Mouse (Mus musculus) CD8-positive naive resting alpha-beta T cell, adult 2 months (primary cell): ENCODE results near the gene Hectd4.

ENCODE experiments used
- DNase-seq, 2 experiments: peaks; one replicate each; pipeline ENCODE4 v3.0.0; 2022; ENCODE audit warnings: low read depth in 2 of 2, low spot score in 2 of 2

The Hectd4 gene

GRCm38 (mm10) chr5:121276808-121277207 is 56.8 kb downstream of the Hectd4 start:
- no peak for DNase-seq

GRCm38 (mm10) chr5:121280456-121280855 is 60.4 kb downstream of the Hectd4 start:
- DNase-seq = no peak

- no peak for DNase-seq
Observed at GRCm38 (mm10) chr5:121283051-121283450, 63.0 kb downstream of the Hectd4 start.

GRCm38 (mm10) chr5:121284816-121285215 is 64.8 kb downstream of the Hectd4 start:
- DNase-seq = no peak

GRCm38 (mm10) chr5:121287213-121287612 is 67.2 kb downstream of the Hectd4 start:
- DNase-seq = no peak

- DNase-seq = no peak
Observed at GRCm38 (mm10) chr5:121290289-121290688, 70.3 kb downstream of the Hectd4 start.

- no peak for DNase-seq
Observed at GRCm38 (mm10) chr5:121292309-121293165, 72.5 kb downstream of the Hectd4 start.

GRCm38 (mm10) chr5:121305009-121305408 is 85.0 kb downstream of the Hectd4 start:
- DNase-seq = no peak

- no peak for DNase-seq
Observed at GRCm38 (mm10) chr5:121307620-121308019, 87.6 kb downstream of the Hectd4 start.

- DNase-seq = no peak
Observed at GRCm38 (mm10) chr5:121311576-121311975, 91.6 kb downstream of the Hectd4 start.

- no peak for DNase-seq
Observed at GRCm38 (mm10) chr5:121313764-121314474, 93.9 kb downstream of the Hectd4 start.

GRCm38 (mm10) chr5:121326079-121326805 is 106.2 kb downstream of the Hectd4 start:
- DNase-seq = no peak

- DNase-seq = no peak
Observed at GRCm38 (mm10) chr5:121329333-121330058, 109.5 kb downstream of the Hectd4 start.

GRCm38 (mm10) chr5:121330154-121330816 is 110.3 kb downstream of the Hectd4 start:
- DNase-seq = peak in 1 of 2 experiments; percentile 6

GRCm38 (mm10) chr5:121331731-121332130 is 111.7 kb downstream of the Hectd4 start:
- no peak for DNase-seq

GRCm38 (mm10) chr5:121333976-121334375 is 114.0 kb downstream of the Hectd4 start:
- DNase-seq = no peak

GRCm38 (mm10) chr5:121334454-121334853 is 114.4 kb downstream of the Hectd4 start:
- DNase-seq = no peak

GRCm38 (mm10) chr5:121335426-121335825 is 115.4 kb downstream of the Hectd4 start:
- DNase-seq = peak in 1 of 2 experiments; percentile 25

- DNase-seq = no peak
Observed at GRCm38 (mm10) chr5:121336009-121336408, 116.0 kb downstream of the Hectd4 start.

GRCm38 (mm10) chr5:121336776-121337175 is 116.8 kb downstream of the Hectd4 start:
- no peak for DNase-seq
